Mouse (Mus musculus) midbrain, embryonic 13.5 days (tissue): Measurements from ENCODE around the gene Gpatch1. TPM values are rescaled to one million over a fixed set of nuclear protein-coding genes. Genes with fewer than 3 reads are reported as not detected.
A peak's percentile ranks its signal among the peaks of the same experiment; 100 is the strongest.
"Not testable (repeated sequence)": the region's sequence is repeated elsewhere in the genome, so short reads cannot be mapped to it uniquely, and the experiment has no call there.

ENCODE experiments used
- ATAC-seq: fragments of 200-750 bp; cut with Nextera tagmentation; 2 replicates; pipeline ENCODE4 v1.8.0; 2017; ENCODE audit warnings: mild to moderate bottlenecking, moderate TSS enrichment, moderate library complexity
- H3K27ac ChIP-seq: fragments of 300-500 bp; sonication (generic); 2 replicates; pipeline ENCODE4 v1.5.1; 2015; ENCODE audit warnings: inconsistent platforms, mild to moderate bottlenecking, moderate library complexity
- H3K27me3 ChIP-seq: fragments of 300-500 bp; sonication (generic); 2 replicates; pipeline ENCODE4 v1.6.1; 2015; ENCODE audit warnings: mild to moderate bottlenecking, inconsistent platforms
- H3K36me3 ChIP-seq: fragments of 300-500 bp; sonication (generic); 2 replicates; pipeline ENCODE4 v1.6.1; 2015; ENCODE audit warnings: mild to moderate bottlenecking, inconsistent platforms
- H3K4me1 ChIP-seq: fragments of 300-500 bp; sonication (generic); replicated peaks from 2 replicates; pipeline ENCODE4 v1.6.1; 2015; ENCODE audit warnings: inconsistent platforms
- H3K4me2 ChIP-seq: fragments of 300-500 bp; sonication (generic); replicated peaks from 2 replicates; pipeline ENCODE4 v1.6.1; 2015; ENCODE audit warnings: moderate library complexity, mild to moderate bottlenecking, inconsistent platforms
- H3K4me3 ChIP-seq: fragments of 300-500 bp; sonication (generic); replicated peaks from 2 replicates; pipeline ENCODE4 v1.5.1; 2015; ENCODE audit warnings: mild to moderate bottlenecking, inconsistent platforms
- H3K9ac ChIP-seq: fragments of 300-500 bp; sonication (generic); replicated peaks from 2 replicates; pipeline ENCODE4 v1.6.1; 2015; ENCODE audit warnings: mild to moderate bottlenecking, inconsistent platforms
- H3K9me3 ChIP-seq: fragments of 300-500 bp; sonication (generic); 2 replicates; pipeline ENCODE4 v1.6.1; 2016; ENCODE audit warnings: mild to moderate bottlenecking, inconsistent platforms
- WGBS: fragments of 180-500 bp; shearing (Covaris S2); methylation state at CpG from one replicate; pipeline ENCODE4 v1.1.7; 2015; 5-methylcytosine and 5-hydroxymethylcytosine counted together
- polyA plus RNA-seq: library from polyadenylated mRNA; unstranded; fragments of >200 nt; fragmentation: Nextera tagmentation; extraction: Ambion mirVana; gene quantifications from 2 replicates; pipeline ENCODE4 v1.2.1, GENCODE M21; 2015

Gene Gpatch1
- polyA plus RNA-seq, 1 experiment from 2014 or later = 21.4 TPM

DNA sequence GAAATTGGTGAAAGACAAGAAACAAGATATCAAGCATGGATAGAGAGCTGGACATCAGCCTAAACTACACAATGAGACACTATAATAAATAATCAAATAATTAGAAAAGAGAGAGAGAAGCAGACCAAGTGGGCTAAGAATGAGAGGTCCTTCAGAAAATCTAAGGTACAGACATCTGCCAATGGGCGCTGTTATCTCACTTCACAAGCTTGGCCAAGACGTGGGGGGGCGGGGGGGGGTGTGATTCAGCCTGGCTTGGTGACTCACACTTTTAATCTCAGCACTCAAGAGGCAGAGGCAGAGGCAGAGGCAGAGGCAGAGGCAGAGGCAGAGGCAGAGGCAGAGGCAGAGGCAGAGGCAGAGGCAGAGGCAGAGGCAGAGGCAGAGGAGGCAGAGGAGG, 981 bp upstream of the Gpatch1 start:
- not testable (repeated sequence) for H3K36me3 ChIP-seq, ATAC-seq, H3K9ac ChIP-seq, H3K9me3 ChIP-seq, H3K27ac ChIP-seq, H3K27me3 ChIP-seq, H3K4me2 ChIP-seq, H3K4me3 ChIP-seq
- H3K4me1 ChIP-seq = peaks cover 30% of the 10 kb centered on the region
- whole genome bisulfite sequencing = 71% methylated on average over 3 of the region's 3 CpGs

DNA sequence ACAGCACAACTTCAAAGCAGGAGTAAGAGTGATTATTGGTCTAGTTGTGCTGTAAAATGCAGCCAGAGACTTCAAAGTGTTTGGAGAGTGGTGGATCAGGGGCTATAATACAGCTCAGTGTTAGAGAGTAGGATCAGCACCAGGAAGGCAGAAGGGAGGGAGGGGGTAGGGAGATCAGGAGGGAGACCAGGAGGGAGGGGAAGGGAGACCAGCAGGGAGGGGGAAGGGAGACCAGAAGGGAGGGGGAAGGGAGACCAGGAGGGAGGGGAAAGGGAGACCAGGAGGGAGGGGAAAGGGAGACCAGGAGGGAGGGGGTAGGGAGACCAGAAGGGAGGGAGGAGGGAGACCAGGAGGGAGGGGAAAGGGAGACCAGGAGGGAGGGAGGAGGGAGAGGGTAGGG, 4.1 kb downstream of the Gpatch1 start:
- Histone ChIP-seq H3K36me3 (peaks cover 16% of the 10 kb centered on the region), H3K4me3 (no peak overlapping the region), H3K27me3 (no peaks in the 10 kb centered on the region), H3K4me2 (no peak overlapping the region), H3K27ac (no peak overlapping the region), H3K9me3 (no peaks in the 10 kb centered on the region), H3K9ac (no peak overlapping the region), H3K4me1 (peaks cover 21% of the 10 kb centered on the region)
- ATAC-seq = no peak

DNA sequence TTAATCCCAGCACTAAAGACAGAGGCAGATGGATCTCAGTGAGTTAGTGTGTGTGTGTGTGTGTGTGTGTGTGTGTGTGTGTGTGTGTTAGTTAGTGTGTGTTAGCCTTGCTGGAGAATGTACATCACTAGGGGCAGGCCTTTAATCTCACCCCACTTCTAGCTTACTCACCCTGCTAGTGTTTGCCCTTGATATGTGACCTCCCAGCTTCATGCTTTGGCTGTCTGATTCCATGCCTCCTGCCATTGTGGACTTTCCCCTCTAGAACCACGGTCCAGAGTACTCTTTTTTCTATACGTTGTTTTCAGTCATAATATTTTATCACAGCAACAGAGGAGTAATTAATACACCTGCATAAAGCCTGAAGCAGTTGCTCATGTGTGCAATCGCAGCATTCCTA, 7.0 kb downstream of the Gpatch1 start:
- Histone ChIP-seq H3K36me3 (peaks cover 45% of the 10 kb centered on the region), H3K27ac (no peak overlapping the region), H3K4me3 (no peak overlapping the region), H3K27me3 (no peaks in the 10 kb centered on the region), H3K4me1 (0 out of 2 replicates have a peak, but pooled peaks cover 8% of the 10 kb centered on the region), H3K4me2 (no peak overlapping the region), H3K9ac (no peak overlapping the region), H3K9me3 (no peaks in the 10 kb centered on the region)
- WGBS = 97% methylated on average over 3 of the region's 3 CpGs
- no peak for ATAC-seq

DNA sequence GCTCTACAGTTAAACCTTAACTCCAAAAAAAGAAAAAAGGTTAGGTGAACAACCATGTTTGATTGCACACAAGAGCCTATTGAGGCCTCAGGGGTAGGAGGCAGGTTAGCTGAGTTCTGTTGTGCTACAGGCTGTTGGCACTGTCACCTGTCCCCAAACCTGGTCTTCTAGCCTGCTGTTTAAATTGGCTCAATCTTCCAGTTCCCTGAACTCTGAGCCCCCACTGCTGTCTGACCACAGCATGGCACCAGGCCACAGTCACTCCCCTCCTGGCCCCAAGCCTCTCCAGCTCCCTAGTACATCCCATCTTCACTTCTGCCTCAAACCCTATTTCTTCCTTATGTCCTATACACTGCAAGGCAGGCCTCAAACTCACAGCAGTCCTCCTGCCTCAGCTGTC, 17.4 kb downstream of the Gpatch1 start:
- Histone ChIP-seq H3K36me3 (peaks cover 82% of the 10 kb centered on the region), H3K4me3 (no peak overlapping the region), H3K4me2 (no peak overlapping the region), H3K4me1 (no peaks in the 10 kb centered on the region), H3K9ac (no peak overlapping the region), H3K27ac (no peak overlapping the region), H3K27me3 (no peaks in the 10 kb centered on the region), H3K9me3 (no peaks in the 10 kb centered on the region)
- ATAC-seq = no peak

DNA sequence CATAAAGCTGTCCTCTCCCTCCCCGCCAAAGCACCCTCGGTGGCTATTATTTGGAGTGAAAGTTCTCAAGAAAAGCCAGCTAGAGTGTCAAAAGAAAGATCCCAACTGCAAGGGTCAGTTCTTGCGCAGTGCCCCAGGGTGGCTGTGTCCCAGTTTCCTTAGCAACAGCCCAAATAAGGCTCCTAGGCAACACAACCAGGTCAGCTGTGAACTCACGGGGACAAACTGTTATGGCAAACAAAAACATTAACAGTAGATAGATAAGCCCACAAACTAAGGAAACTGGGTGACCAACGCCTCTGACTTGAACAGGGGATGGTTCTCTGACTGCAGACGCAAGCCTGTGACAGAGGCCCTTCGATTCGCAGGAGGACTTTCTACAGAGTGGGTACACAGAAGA, 18.6 kb downstream of the Gpatch1 start:
- ATAC-seq = no peak
- H3K27me3 ChIP-seq = no peaks in the 10 kb centered on the region
- H3K27ac ChIP-seq = no peak overlapping the region
- no peaks in the 10 kb centered on the region for H3K4me1 ChIP-seq
- WGBS = 74% methylated on average over 8 of the region's 8 CpGs
- H3K36me3 ChIP-seq = peaks cover 82% of the 10 kb centered on the region
- H3K4me2 ChIP-seq = no peak overlapping the region
- no peaks in the 10 kb centered on the region for H3K9me3 ChIP-seq
- H3K9ac ChIP-seq = no peak overlapping the region
- H3K4me3 ChIP-seq = no peak overlapping the region

DNA sequence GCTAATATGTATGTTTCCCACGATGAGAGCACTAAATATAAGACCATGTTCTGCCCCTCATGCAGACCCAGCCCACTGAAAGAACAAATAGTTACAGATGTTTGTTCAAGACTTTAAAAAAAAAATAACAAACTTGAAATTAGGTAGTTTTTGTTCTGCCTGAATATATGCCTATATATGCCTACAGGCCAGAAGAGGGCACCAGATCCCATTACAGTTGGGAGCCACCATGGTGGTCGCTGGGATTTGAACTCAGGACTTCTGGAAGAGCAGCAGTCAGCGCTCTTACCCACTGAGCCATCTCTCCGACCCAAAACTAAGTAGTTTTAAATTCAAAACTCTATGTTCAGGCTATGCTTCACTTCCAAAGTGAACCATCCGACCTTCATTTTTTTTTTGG, 20.4 kb downstream of the Gpatch1 start:
- peaks cover 87% of the 10 kb centered on the region for H3K36me3 ChIP-seq
- H3K9ac ChIP-seq = no peak overlapping the region
- 91% methylated on average over 5 of the region's 5 CpGs for WGBS
- H3K4me1 ChIP-seq = no peaks in the 10 kb centered on the region
- no peak for ATAC-seq
- H3K9me3 ChIP-seq = no peaks in the 10 kb centered on the region
- H3K4me2 ChIP-seq = no peak overlapping the region
- no peak overlapping the region for H3K4me3 ChIP-seq
- H3K27ac ChIP-seq = no peak overlapping the region
- no peaks in the 10 kb centered on the region for H3K27me3 ChIP-seq

DNA sequence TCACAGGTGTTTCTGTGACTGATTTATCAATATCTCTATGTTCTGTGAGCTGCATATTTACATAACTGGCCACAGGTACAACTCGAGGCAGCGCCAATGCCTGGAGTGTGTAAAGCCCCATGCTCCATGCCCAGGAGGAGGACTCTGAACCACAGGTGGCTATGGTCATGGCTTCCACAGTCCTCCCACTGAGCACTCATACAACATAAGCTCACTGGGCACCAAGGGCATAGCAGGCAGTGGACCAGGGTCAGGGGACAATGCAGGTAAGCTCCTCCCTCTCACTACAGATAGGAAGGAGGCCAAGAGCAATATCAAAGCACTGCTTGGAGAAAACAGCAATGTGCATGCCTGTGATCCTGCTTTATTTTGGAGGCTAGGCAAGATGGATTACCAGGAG, 22.6 kb downstream of the Gpatch1 start:
- H3K36me3 ChIP-seq = peaks cover 88% of the 10 kb centered on the region
- no peaks in the 10 kb centered on the region for H3K27me3 ChIP-seq
- H3K4me2 ChIP-seq = no peak overlapping the region
- H3K4me3 ChIP-seq = no peak overlapping the region
- WGBS = 95% methylated on average over 2 of the region's 2 CpGs
- H3K9ac ChIP-seq = no peak overlapping the region
- ATAC-seq = no peak
- H3K9me3 ChIP-seq = no peaks in the 10 kb centered on the region
- H3K27ac ChIP-seq = no peak overlapping the region
- H3K4me1 ChIP-seq = no peaks in the 10 kb centered on the region

DNA sequence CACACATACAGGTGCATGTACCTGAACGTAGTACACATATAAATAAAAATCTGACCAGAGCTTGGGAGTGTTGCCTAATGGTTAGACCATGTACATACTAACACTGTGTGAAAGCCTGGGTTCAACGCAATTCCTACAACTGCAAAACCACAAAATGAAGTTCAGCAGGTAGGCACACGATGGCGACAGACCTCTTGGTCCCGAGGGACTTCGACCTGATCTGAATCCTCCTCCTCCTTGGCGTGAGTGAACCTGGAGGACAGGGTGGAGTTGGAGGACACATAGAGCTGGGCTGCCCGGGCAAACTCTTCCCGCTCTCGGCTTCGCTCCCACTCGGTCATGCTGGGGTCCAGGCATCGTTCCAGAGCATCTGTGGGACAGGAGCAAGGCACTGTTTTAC, 24.8 kb downstream of the Gpatch1 start:
- ATAC-seq = no peak
- Histone ChIP-seq H3K4me3 (no peak overlapping the region), H3K36me3 (peaks cover 91% of the 10 kb centered on the region), H3K9ac (no peak overlapping the region), H3K4me1 (no peaks in the 10 kb centered on the region), H3K27me3 (no peaks in the 10 kb centered on the region), H3K27ac (no peak overlapping the region), H3K4me2 (no peak overlapping the region), H3K9me3 (no peaks in the 10 kb centered on the region)
- 93% methylated on average over 13 of the region's 13 CpGs for WGBS

DNA sequence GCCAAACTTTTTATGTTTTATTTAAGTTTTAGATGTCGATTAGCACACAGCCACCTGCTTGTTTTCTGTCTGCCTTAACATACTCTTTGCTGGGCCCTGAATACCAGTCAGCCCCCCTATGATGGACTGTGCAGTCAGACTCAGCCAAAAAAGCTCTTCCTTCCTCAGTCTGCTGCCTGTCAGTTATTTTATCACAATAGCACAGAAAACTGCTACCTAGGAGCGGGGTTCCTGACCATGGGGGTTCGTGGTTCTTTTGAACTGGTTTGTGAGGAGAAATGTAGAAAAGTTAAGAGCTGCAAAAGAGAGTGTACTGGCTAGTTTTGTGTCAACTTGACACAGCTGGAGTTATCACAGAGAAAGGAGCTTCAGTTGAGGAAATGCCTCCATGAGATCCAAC, 39.3 kb downstream of the Gpatch1 start:
- Histone ChIP-seq H3K4me2 (no peak overlapping the region), H3K36me3 (peaks cover 85% of the 10 kb centered on the region), H3K27ac (no peak overlapping the region), H3K4me1 (no peaks in the 10 kb centered on the region), H3K9ac (no peak overlapping the region), H3K27me3 (no peaks in the 10 kb centered on the region), H3K4me3 (no peak overlapping the region), H3K9me3 (peaks cover 28% of the 10 kb centered on the region)
- ATAC-seq = no peak
- WGBS = 87% methylated on average over 3 of the region's 3 CpGs

DNA sequence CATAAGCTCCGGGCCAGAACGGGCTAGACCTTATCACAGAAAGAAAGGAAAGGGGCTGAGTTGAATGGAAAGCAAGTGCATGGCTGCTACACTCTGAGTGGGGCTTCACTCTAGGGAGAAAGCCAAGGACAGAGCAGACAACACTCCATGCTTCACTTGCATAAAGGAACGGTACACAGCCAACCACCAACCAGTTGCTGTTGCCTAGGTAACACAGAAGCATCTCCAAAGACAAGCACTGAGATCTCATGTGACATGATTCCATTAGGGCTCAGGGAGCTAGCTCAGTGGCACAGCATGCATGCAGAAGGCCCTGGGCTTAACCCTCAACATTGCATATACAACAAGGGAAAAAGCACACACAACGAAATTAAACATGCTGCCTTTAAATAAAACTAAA, 40.8 kb downstream of the Gpatch1 start:
- H3K27ac ChIP-seq = no peak overlapping the region
- 23% methylated on average over 4 of the region's 4 CpGs for WGBS
- no peak overlapping the region for H3K9ac ChIP-seq
- no peak overlapping the region for H3K4me2 ChIP-seq
- H3K4me1 ChIP-seq = no peaks in the 10 kb centered on the region
- H3K27me3 ChIP-seq = no peaks in the 10 kb centered on the region
- H3K36me3 ChIP-seq = peaks cover 72% of the 10 kb centered on the region
- peak; percentile 68; the same call in 1 of the 2 replicates for ATAC-seq
- H3K4me3 ChIP-seq = no peak overlapping the region
- peaks cover 29% of the 10 kb centered on the region for H3K9me3 ChIP-seq

DNA sequence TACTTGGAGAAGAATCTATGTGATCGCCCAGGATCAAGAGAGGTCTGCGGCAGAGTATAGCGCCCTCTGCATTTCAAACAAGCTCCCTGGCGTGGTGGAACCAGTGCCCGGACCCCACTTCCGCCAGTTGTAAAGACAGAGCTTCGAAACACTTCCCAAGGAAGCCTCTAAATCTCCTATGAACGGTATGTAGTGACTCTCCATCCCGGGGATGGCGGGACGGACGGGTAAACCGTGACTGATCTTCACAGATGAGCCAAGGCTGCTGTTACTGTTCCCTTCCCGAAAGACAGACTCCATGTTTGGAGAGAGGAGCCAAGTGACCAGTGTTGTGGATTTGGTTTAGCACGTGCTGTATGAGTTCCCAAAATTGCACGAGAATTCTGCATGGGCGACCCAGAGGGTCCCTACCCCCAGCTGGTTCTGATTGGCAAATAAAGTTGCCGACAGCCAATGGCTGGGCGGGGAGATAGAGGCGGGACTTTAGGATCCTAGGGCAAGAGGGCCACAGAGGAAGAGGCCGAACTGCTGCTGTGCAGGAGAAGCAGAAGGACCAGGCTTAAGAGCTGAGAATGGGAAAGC, 48.7 kb downstream of the Gpatch1 start:
- H3K4me2 ChIP-seq = peak overlapping the region; percentile 60
- WGBS = 10% methylated on average over 21 of the region's 21 CpGs
- peak; percentile 79 for ATAC-seq

DNA sequence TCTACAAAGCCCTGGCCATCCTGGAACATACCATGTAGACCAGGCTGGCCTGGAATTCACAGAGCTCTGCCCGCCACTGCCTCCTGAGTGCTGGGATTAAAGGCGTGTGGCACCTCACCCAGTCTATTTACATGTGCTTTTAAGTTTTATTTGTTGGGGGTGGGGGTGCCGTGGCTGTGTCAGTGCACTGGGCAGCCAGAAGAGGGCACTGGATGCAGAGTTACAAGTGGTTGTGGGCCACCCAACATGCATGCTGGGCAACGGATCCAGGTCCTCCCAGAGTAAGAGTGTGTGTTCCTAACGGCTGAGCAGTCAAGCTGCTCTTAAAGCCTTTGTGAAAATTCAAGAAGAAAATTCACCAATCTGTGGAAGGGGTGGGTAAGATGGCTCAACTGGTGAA, 50.4 kb downstream of the Gpatch1 start:
- H3K9ac ChIP-seq = no peak overlapping the region
- no peak overlapping the region for H3K4me3 ChIP-seq
- peaks cover 8% of the 10 kb centered on the region for H3K4me1 ChIP-seq
- no peaks in the 10 kb centered on the region for H3K36me3 ChIP-seq
- ATAC-seq = no peak
- no peak overlapping the region for H3K4me2 ChIP-seq
- 69% methylated on average over 5 of the region's 5 CpGs for WGBS
- no peaks in the 10 kb centered on the region for H3K27me3 ChIP-seq
- no peak overlapping the region for H3K27ac ChIP-seq
- H3K9me3 ChIP-seq = no peaks in the 10 kb centered on the region

More for the DNA sequence above, 48.7 kb downstream of the Gpatch1 start:
- no peak overlapping the region for H3K27ac ChIP-seq
- H3K4me1 ChIP-seq = peaks cover 8% of the 10 kb centered on the region
- no peaks in the 10 kb centered on the region for H3K27me3 ChIP-seq
- H3K9me3 ChIP-seq = peaks cover 6% of the 10 kb centered on the region
- H3K36me3 ChIP-seq = peaks cover 5% of the 10 kb centered on the region
- peak overlapping the region; percentile 45; the same call in 1 of the 2 replicates for H3K9ac ChIP-seq
- H3K4me3 ChIP-seq = peak overlapping the region; percentile 36

DNA sequence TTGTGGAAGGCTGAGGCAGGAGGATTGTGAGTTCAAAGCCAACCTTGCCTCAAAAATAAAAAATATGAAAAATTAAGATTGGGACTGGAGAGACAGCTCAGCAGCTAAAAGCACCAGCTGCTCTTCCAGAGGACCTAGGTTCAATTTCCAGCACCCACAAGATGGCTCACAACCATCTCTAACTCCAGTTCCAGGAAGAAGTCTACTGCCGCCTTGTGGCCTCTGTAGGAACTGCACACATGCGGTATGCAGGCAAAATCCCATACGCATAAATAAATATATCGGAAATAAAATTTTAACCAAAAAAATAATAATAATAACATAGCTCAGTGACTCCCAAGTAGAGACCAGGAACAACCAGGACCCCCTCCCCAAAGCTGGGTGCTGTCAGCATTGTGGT, 51.6 kb downstream of the Gpatch1 start:
- WGBS = 86% methylated on average over 4 of the region's 4 CpGs
- no peak overlapping the region for H3K4me3 ChIP-seq
- ATAC-seq = no peak
- H3K9me3 ChIP-seq = no peaks in the 10 kb centered on the region
- H3K27ac ChIP-seq = no peak overlapping the region
- no peaks in the 10 kb centered on the region for H3K27me3 ChIP-seq
- H3K4me2 ChIP-seq = no peak overlapping the region
- H3K9ac ChIP-seq = no peak overlapping the region
- H3K4me1 ChIP-seq = peaks cover 8% of the 10 kb centered on the region
- H3K36me3 ChIP-seq = no peaks in the 10 kb centered on the region
